Mouse (Mus musculus) kidney, postnatal 36 days (tissue): ENCODE results near the gene Slc38a9.

ENCODE experiments used
- DNase-seq, 2 experiments: peaks; one replicate each; pipeline ENCODE4 v3.0.0; 2021 to 2022; ENCODE audit warnings: mixed read lengths in 2 of 2

Slc38a9 gene

GRCm38 (mm10) chr13:112660574-112661381, at the start of gene Slc38a9:
Gene Slc38a9 (plus strand): TSS chr13:112660751.
- DNase-seq: peak; percentile 97

- peak in 1 of 2 experiments; percentile 4 for DNase-seq
Observed at GRCm38 (mm10) chr13:112621592-112621991, 39.0 kb upstream of the Slc38a9 start.

GRCm38 (mm10) chr13:112623656-112624055, 36.9 kb upstream of the Slc38a9 start:
- no peak for DNase-seq

GRCm38 (mm10) chr13:112624622-112625021, 35.9 kb upstream of the Slc38a9 start:
- no peak for DNase-seq

GRCm38 (mm10) chr13:112625566-112625965, 35.0 kb upstream of the Slc38a9 start:
- DNase-seq: no peak

- DNase-seq: no peak
Observed at GRCm38 (mm10) chr13:112635174-112635837, 25.2 kb upstream of the Slc38a9 start.

GRCm38 (mm10) chr13:112636498-112636897, 24.1 kb upstream of the Slc38a9 start:
- no peak for DNase-seq

GRCm38 (mm10) chr13:112639111-112639510, 21.4 kb upstream of the Slc38a9 start:
- no peak for DNase-seq

GRCm38 (mm10) chr13:112642897-112643296, 17.7 kb upstream of the Slc38a9 start:
- no peak for DNase-seq

- no peak for DNase-seq
Observed at GRCm38 (mm10) chr13:112644996-112645395, 15.6 kb upstream of the Slc38a9 start.

GRCm38 (mm10) chr13:112645529-112646186, 14.9 kb upstream of the Slc38a9 start:
- DNase-seq: no peak

GRCm38 (mm10) chr13:112651183-112651582, 9.4 kb upstream of the Slc38a9 start:
- no peak for DNase-seq

- DNase-seq: no peak
Observed at GRCm38 (mm10) chr13:112652205-112652604, 8.3 kb upstream of the Slc38a9 start, which contains the start of gene Ddx4. Gene Ddx4 (minus strand): TSS chr13:112652475.

GRCm38 (mm10) chr13:112659986-112660573, 471 bp upstream of the Slc38a9 start:
- DNase-seq: no peak

- no peak for DNase-seq
Observed at GRCm38 (mm10) chr13:112661687-112662086, 1.1 kb downstream of the Slc38a9 start.

GRCm38 (mm10) chr13:112666433-112667024, 6.0 kb downstream of the Slc38a9 start:
- DNase-seq: no peak

- DNase-seq: no peak
Observed at GRCm38 (mm10) chr13:112667215-112667614, 6.7 kb downstream of the Slc38a9 start.

- peak in 1 of 2 experiments; percentile 11 for DNase-seq
Observed at GRCm38 (mm10) chr13:112671708-112672107, 11.2 kb downstream of the Slc38a9 start.

GRCm38 (mm10) chr13:112672797-112673196, 12.2 kb downstream of the Slc38a9 start:
- DNase-seq: no peak

GRCm38 (mm10) chr13:112673899-112674447, 13.4 kb downstream of the Slc38a9 start:
- DNase-seq: peak; percentile 71 to 78

- DNase-seq: peak in 1 of 2 experiments; percentile 50
Observed at GRCm38 (mm10) chr13:112678154-112678553, 17.6 kb downstream of the Slc38a9 start.

- DNase-seq: no peak
Observed at GRCm38 (mm10) chr13:112683312-112683711, 22.8 kb downstream of the Slc38a9 start.
